Mouse (Mus musculus) embryo, embryonic 11 days (tissue): ENCODE measurements at regions not wholly inside any gene's neighbourhood (a gene's known extent, or its start where the extent isn't known, plus 50 kb on each side); places are given as distances from the start of the nearest gene placed in this dataset.

Experiments
- DNase-seq: peaks from one replicate; pipeline ENCODE4 v3.0.0-alpha.2; 2015

DNA sequence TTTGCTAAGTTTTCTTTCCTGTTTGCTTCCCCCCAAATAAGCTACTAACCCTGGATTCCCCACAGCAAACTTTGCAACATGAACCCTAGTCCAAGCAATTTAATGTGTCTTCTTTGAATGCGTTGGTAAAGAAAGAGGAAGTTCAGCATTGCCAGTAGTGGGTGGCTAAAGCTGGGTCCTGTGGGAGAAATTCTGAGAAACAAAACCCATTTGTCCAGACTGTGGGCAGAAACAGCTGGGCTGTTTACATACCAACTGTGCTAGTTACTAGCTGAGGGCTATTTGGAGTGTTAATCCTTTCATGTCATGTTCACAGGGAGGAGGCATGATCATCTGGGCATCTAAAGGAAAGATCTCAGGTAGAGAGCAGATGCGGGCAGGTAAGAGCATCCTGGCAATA lies 51.8 kb upstream of the 1190002N15Rik start:
- no peak for DNase-seq

DNA sequence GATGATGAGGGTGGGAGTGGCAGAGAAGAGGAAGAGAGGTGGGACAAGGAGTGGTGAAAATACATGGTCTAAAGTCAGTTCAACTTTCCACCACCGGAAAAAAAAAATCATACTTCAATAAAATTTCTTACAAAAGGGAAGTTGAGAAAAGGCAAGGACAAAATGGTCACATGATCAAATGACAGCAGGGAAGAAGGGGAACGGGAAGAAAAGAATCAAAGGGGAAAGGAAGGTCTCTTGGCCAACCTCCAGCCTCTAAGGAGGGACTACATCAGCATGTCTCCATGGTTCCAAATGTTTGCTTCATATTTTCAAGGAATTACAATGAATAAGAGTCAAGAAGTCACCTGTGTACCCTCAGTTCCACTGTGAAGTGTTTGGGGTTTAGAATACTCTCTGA lies 64.7 kb upstream of the Slc9a9 start:
- DNase-seq, result no peak

DNA sequence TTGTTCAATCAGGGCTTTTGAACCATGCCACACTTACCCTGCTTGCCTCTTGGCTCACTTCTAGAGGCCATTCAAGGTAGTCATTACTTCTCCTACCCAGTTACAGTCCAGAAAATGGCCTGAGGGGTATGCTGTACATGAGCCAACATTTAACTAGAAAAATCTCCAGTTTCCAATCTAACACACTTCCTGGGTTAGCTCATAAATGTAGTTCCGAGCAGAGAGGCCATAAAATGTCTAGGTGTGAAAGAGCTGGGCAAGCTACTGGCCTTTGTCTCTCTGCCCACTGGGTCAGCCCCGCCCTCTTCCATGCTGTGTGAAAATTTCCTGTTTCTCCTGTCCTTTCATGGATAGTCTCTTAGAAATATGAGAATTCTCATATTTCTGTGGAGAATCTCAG lies 63.3 kb upstream of the Slc9a9 start:
- DNase-seq, result no peak

DNA sequence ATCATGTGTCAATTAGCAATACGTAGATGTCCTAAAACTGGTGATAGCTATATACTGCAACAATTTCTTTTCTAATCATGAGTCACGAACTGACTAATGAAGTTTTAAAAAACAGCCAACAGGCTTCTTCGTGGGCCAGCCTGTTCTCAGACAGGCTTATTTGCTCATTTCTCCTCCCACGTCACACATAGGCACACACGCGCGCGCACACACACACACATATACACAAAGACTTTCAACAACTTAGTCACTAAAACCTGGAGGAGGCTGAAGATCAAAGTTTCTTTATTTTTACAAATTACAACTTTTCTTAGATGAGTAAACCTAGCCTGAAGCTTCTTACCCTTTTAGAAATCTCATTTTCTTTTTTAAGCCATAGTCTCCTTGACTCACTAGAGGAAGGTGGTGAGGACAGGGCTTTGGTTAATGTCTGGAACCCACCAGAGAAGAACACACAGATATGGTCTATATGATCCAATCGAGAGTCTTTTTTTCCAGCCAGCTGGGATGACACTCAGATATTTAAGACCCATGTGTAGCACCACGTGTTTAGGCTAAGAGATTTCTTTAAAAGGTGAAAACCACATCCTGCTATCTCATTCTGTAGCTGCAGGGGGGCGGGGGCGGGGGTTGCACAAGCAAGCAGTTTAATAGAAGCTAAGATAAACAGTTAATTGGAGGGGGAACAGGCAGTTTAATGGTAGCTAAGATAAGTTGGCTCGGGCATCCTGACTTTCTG lies 62.5 kb upstream of the Slc9a9 start:
- no peak for DNase-seq

DNA sequence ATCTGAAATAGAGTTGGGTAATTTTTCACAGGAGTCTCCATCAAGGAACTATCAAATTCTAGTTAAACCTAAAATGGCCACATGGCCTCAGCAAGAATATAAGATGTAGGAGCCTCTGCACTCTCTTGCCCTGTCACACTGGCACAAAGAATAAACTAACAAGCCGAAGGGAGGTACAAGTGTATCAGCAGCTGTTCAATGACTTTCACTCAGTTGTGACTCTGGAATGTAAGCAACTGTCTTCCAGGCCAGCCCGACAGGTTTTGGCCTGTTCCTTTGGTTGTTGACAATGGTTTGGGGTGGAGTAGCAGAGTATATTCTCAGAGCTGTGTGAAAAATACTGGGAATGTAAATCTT lies 62.0 kb upstream of the Slc9a9 start:
- no peak for DNase-seq

DNA sequence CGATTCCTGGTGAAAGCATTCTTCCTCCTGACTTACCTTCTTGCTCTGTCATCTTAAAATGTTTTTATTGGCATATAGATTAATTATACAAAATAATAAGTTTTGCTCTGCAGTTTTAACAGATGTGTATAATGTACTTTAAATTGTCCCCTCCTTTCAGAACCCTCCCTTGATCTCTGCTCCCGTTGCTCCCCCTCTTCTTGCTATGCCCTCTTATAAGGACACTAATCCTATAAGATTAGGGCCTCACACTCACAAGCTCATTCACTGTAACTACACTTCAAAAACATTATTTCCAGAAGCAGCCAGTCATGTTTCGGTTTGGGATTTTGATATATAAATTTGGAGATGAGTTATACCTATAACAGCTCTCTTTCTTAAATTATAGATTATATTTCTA lies 59.6 kb upstream of the Slc9a9 start:
- no peak for DNase-seq

DNA sequence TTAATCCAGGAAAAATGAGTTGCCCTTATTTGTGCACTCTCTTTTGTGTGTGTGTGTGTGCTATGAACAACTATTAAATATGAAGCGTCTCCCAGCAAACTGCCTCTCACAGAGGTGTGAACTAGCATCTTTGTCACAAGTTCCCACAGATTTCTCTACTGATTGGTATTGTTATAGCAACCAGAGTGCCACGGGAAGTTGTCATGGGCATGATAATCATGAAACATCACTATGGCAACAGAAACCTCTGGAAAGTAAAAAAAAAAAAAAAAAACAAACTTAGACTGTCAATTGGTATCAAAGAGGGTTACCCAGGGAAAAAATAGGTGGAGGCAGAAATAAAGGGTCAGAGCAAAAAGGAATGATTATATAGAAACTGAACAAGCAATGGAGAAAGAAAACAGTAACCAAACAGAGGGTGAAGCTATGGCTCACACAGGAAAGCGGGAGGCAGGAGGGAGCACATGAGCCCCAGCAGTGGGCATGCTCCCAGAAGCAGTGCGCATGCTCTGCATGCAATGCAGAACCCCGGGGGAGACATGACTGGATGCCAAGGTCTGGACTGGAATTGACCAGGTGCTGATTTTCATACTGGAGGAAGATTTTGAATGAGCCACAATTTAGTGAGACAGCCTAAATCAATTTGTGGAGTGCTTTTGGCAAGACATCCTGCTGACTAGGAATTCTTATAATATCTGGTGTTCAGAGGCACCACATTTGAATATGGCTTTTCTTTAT lies 58.9 kb upstream of the Slc9a9 start:
- no peak for DNase-seq

DNA sequence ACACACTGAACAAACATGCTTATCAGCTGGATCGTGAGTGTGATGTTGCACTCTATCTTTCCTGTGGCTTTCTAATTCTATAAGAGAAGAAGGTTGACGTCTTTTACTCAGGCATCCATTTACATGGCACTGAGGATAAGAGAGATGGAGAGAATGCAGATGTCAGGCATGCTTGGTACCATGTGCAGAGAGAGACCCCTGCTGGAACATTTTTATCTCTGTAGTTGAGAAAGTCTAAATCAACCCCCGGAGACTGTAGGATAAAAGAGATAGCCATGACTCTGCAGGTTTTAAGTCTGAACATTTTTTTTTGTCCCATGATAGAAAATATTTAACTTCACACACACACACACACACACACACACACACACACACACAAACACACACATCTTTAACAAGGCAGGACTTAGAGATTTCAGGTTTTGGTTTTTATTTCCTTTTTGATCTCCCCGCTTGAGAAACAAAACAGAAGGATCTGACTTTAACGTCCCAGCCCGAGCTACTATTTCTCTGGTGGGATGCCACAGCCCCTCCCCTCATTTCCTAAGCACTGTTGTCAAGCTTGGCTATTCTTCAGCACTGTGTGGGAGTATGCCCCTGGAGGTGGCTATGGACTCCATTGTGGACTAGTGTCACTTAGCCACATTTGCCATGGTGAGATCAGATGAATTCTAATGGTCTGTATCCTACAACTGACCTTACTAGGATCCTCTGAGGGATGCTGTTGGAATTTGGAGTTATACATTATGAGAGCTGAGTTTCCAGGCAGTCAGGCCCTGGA lies 55.6 kb upstream of the Slc9a9 start:
- peak; percentile 72 for DNase-seq

DNA sequence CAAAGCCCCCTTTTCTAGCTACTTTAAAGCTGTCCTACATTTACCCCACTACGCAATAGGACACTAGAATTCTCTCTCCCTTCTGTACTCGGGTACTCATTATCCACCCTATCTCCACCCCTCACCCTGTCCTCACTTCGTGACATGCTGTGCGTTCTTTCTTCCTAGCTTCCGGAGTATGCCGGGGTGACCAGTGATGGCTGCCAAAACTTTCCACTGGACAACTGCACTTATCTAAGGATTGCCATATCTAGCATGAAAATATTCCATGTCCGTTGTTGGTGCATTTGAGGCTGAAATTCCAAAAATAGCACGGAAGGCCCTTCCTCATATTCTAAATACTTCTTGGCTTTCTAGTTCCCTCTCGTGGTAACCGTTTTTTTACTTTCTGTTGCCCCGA lies 54.5 kb upstream of the Slc9a9 start:
- DNase-seq, result no peak

DNA sequence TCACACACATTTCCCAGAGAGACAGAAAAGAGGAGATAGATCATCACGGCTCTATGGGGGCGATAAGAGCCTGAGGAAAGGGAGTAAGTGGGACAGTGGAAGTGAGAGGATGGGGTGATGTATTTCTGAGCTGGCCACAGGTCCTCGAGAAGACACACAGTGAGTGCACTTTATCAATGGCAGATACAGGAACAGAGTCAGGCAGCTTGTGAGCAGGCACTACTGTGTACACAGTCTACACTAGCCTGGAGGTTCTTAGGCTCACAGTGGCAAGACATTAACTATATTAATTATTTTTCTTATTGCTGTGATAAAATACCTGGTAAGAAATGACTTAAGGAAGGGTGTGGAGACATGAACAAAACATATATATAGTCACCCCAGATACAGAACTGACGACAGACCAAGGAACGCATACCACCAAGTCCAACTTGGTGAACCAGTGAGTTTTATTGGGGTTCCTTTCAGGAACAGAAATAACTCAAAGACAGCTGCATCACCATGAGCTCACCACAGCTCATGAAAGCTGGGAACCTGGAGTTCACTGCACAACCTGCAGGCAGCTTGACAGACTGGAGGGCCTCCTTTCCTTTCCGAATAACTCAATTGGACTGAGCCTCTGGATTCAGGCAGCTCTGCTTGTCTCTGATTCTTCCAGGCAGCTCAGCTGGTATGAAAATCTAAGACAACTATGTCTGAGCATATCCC lies 51.5 kb upstream of the Slc9a9 start:
- DNase-seq, result no peak
